In genomic region chr13:16702138-16702537, GRCm38 (mm10) we compare ENCODE assay signal across 28 mouse cellular contexts.
"Had no signal": no experiment of that assay in that cellular context is flagged by ENCODE, and none has a peak within 500 bp of the region (broad histone marks: within the 10 kb centered on the region; RNA-seq: fewer than 3 reads in every experiment).

No protein-coding gene starts in this region.

- ATAC-seq: forebrain, embryonic 13.5 days; forebrain, embryonic 14.5 days; forebrain, embryonic 15.5 days; forebrain, embryonic 16.5 days; forebrain, postnatal 0 days had no signal

- H3K9me3 ChIP-seq: embryonic facial prominence, embryonic 10.5 days; embryonic facial prominence, embryonic 12.5 days; embryonic facial prominence, embryonic 13.5 days; embryonic facial prominence, embryonic 15.5 days; forebrain, embryonic 10.5 days; forebrain, embryonic 12.5 days; forebrain, embryonic 13.5 days; forebrain, embryonic 15.5 days had no signal

- H3K27ac ChIP-seq: embryonic facial prominence, embryonic 10.5 days; embryonic facial prominence, embryonic 12.5 days; embryonic facial prominence, embryonic 13.5 days; embryonic facial prominence, embryonic 15.5 days; forebrain, embryonic 10.5 days; forebrain, embryonic 12.5 days; forebrain, embryonic 13.5 days; forebrain, embryonic 15.5 days; gastrocnemius, adult 2 months had no signal

- DNase-seq: cerebellum, adult 18-20 months; cerebellum, adult 2 months; cerebellum, adult 8-10 months; cerebellum, adult 9-10 months; cerebellum, adult 9-11 months; cerebellum, postnatal 10 days; cerebellum, postnatal 14 days; cerebellum, postnatal 25 days; embryo, embryonic 11 days; forebrain, postnatal 0 days; gastrocnemius, adult 2 months; gastrocnemius, postnatal 10 days; gastrocnemius, postnatal 14 days; gastrocnemius, postnatal 25 days; gastrocnemius, postnatal 36 days; heart, adult 11 months; heart, adult 18-20 months had no signal

- H3K27me3 ChIP-seq: embryonic facial prominence, embryonic 12.5 days; embryonic facial prominence, embryonic 13.5 days; embryonic facial prominence, embryonic 15.5 days; forebrain, embryonic 12.5 days; forebrain, embryonic 13.5 days; forebrain, embryonic 15.5 days had no signal

- H3K36me3 ChIP-seq: embryonic facial prominence, embryonic 10.5 days; embryonic facial prominence, embryonic 12.5 days; embryonic facial prominence, embryonic 13.5 days; embryonic facial prominence, embryonic 15.5 days; forebrain, embryonic 10.5 days; forebrain, embryonic 12.5 days; forebrain, embryonic 15.5 days had no signal

- H3K4me1 ChIP-seq: embryonic facial prominence, embryonic 12.5 days; embryonic facial prominence, embryonic 15.5 days had no signal

- H3K9ac ChIP-seq: embryonic facial prominence, embryonic 12.5 days; embryonic facial prominence, embryonic 13.5 days; embryonic facial prominence, embryonic 15.5 days; forebrain, embryonic 12.5 days; forebrain, embryonic 13.5 days; forebrain, embryonic 15.5 days; forebrain, postnatal 0 days had no signal

- H3K4me3 ChIP-seq: embryonic facial prominence, embryonic 10.5 days; embryonic facial prominence, embryonic 12.5 days; embryonic facial prominence, embryonic 13.5 days; embryonic facial prominence, embryonic 15.5 days; erythroblast, embryonic 14.5 days; forebrain, embryonic 10.5 days; forebrain, embryonic 12.5 days; forebrain, embryonic 13.5 days; forebrain, embryonic 15.5 days; gastrocnemius, adult 2 months had no signal

- H3K4me2 ChIP-seq: embryonic facial prominence, embryonic 12.5 days; embryonic facial prominence, embryonic 13.5 days; embryonic facial prominence, embryonic 15.5 days; forebrain, embryonic 12.5 days; forebrain, embryonic 13.5 days; forebrain, embryonic 15.5 days had no signal
